Mouse (Mus musculus) layer of hippocampus, adult 11-12 months (tissue): ENCODE results near the gene Abhd17a.
"Not testable (repeated sequence)": the region's sequence is repeated elsewhere in the genome, so short reads cannot be mapped to it uniquely, and the experiment has no call there.

Source experiments
- DNase-seq: peaks from one replicate; pipeline ENCODE4 v3.0.0; 2022; ENCODE audit warnings: low spot score

Gene Abhd17a

GRCm38 (mm10) chr10:80608435-80608834 lies 18.3 kb upstream of the Abhd17a start:
- no peak for DNase-seq

- DNase-seq, result no peak
These were observed 16.7 kb upstream of the Abhd17a start for GRCm38 (mm10) chr10:80606737-80607350.

- DNase-seq, result no peak
These were observed 16.2 kb upstream of the Abhd17a start for GRCm38 (mm10) chr10:80606306-80606705.

GRCm38 (mm10) chr10:80605721-80606120 lies 15.6 kb upstream of the Abhd17a start, which contains the start of gene Gm49322:
Gene Gm49322, plus strand, starts transcription at chr10:80606021.
- DNase-seq, result not testable (repeated sequence)

GRCm38 (mm10) chr10:80604988-80605387 lies 14.8 kb upstream of the Abhd17a start:
- no peak for DNase-seq

- no peak for DNase-seq
These were observed 13.9 kb upstream of the Abhd17a start for GRCm38 (mm10) chr10:80604001-80604509.

- DNase-seq, result no peak
These were observed 13.2 kb upstream of the Abhd17a start for GRCm38 (mm10) chr10:80603364-80603763.

GRCm38 (mm10) chr10:80602698-80603325 lies 12.7 kb upstream of the Abhd17a start, which contains the start of the genes Scamp4 and Adat3:
Gene Scamp4, plus strand, starts transcription at chr10:80602872.
Gene Adat3, plus strand, starts transcription at chr10:80602880.
- peak; percentile 96 for DNase-seq

- DNase-seq, result no peak
These were observed 6.2 kb upstream of the Abhd17a start for GRCm38 (mm10) chr10:80596318-80596717.

- no peak for DNase-seq
These were observed 838 bp downstream of the Abhd17a start for GRCm38 (mm10) chr10:80589127-80589878.

GRCm38 (mm10) chr10:80587305-80587657 lies 2.9 kb downstream of the Abhd17a start:
- peak; percentile 39 for DNase-seq

- DNase-seq, result peak; percentile 21
These were observed 3.5 kb downstream of the Abhd17a start for GRCm38 (mm10) chr10:80586407-80587304.

- no peak for DNase-seq
These were observed 4.6 kb downstream of the Abhd17a start for GRCm38 (mm10) chr10:80585581-80585980.

- peak; percentile 20 for DNase-seq
These were observed 5.2 kb downstream of the Abhd17a start for GRCm38 (mm10) chr10:80584642-80585552.

GRCm38 (mm10) chr10:80584045-80584488 lies 6.1 kb downstream of the Abhd17a start:
- peak; percentile 33 for DNase-seq

GRCm38 (mm10) chr10:80583047-80583446 lies 7.1 kb downstream of the Abhd17a start:
- DNase-seq, result no peak

- peak; percentile 70 for DNase-seq
These were observed 11.2 kb downstream of the Abhd17a start for GRCm38 (mm10) chr10:80578911-80579310.

- peak; percentile 86 for DNase-seq
These were observed 11.9 kb downstream of the Abhd17a start for GRCm38 (mm10) chr10:80578131-80578750.

GRCm38 (mm10) chr10:80577195-80578130 lies 12.7 kb downstream of the Abhd17a start, which contains the start of gene Klf16:
Gene Klf16, minus strand, starts transcription at chr10:80577321.
- peak; percentile 98 for DNase-seq
